Mouse (Mus musculus): ENCODE measurements at regions not wholly inside any gene's neighbourhood (a gene's known extent, or its start where the extent isn't known, plus 50 kb on each side); places are given as distances from the start of the nearest gene placed in this dataset.
A peak's percentile ranks its signal among the peaks of the same experiment; 100 is the strongest.

DNA sequence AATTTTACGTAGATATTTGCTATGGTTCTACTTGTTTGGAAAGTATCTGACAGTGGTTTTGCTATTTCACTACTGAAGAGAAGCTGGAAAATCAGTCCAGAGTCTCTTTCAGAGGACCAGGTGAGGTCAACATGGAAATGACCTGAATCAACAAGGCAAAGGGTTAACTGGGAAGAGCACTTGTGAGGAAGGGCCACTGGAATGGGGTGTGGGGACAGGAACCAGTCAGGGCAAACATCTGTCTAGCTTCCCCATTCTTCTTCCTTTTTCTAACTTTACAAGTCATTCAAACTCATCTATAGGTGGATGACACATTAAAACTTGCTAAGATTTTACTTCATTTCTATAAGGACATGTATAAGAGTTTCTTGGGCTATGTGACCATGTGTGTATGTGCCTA is 283.7 kb downstream of the Gm11146 start:
- DNase-seq (ENCODE audit: low spot score in 2 of 2) = no peak

DNA sequence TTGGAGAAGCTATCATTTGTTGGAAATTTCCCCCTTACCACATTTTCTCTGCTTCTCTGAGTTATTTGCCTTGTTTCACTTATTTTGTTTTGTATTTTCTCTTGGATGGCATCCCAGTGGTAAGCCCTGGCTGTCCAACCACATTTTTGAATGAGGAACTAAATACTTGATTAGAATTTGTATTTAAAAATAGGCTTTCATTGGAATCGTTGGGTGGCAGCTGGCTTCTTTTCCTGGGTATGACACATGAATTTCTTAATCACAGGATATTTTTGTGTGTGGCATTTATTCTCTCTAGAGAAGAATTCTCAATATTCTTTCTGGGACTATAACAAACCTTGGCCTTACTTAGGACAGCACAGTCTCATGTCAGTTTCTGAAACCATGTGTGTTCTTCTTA is 286.5 kb downstream of the Gm11146 start:
- DNase-seq (ENCODE audit: low spot score in 2 of 2) = no peak

DNA sequence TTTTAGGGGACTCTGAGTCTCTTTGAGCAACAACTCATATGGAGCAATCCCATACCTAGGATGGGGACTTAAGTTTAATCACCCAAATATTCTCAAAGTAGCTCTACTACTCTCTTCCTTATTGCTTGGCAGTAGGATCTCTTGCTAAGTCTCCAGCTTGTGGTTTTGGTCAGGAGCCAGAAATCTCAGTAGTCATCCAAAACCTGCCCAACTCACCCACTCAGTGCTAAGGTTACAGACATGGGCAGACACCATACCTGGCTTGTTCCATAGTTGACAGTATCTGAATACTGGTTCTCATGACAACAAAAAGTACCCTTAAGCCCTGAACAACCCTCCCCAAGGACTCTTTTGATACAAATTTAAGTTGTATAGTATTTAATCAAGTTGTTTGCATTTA is 288.7 kb downstream of the Gm11146 start:
- no peak for DNase-seq (ENCODE audit: low spot score in 2 of 2)

DNA sequence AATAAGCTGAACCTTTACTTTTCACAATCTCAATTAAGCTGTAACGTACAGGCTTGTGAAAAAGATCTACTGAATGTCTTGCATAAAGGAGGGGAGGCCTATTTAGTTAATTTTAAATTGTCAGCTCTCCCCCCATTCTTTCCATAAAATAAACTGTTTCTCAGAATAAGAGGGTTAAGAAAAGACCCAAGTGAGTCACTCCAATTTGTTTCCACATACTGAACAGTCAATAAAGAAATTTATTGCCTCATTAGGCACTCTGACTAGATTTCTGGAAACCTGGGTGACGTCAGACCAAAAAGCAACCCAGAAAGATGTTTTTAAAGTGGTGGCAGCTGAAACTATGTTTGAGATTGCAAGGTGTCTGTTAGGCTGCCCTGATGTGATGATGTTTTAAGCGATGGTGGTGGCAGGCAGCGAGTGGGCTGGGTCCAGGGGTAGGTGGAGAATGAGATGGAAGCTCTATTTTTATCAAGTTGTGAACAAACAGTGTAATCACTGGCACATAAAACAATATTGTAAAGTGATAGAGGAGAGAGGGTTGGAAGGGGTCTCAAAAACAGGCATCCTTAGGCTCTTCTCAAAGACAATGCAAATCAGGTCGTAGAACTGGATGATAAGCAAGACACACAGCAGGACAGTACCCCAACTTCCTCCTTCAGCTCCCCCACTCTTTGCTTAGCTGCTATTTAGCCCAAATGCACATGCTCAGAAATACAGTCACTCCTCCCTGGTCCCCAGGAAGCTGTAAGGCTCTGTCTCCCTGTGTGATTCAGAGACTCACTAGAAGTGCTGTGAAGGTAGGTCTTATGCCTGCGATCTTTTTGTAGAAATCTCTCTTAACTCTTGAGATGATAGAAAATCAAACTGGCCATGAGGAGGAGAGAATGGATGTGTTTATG is 288.0 kb downstream of the Usp25 start:
- DNase-seq (ENCODE audit: low spot score in 2 of 2) = no peak

DNA sequence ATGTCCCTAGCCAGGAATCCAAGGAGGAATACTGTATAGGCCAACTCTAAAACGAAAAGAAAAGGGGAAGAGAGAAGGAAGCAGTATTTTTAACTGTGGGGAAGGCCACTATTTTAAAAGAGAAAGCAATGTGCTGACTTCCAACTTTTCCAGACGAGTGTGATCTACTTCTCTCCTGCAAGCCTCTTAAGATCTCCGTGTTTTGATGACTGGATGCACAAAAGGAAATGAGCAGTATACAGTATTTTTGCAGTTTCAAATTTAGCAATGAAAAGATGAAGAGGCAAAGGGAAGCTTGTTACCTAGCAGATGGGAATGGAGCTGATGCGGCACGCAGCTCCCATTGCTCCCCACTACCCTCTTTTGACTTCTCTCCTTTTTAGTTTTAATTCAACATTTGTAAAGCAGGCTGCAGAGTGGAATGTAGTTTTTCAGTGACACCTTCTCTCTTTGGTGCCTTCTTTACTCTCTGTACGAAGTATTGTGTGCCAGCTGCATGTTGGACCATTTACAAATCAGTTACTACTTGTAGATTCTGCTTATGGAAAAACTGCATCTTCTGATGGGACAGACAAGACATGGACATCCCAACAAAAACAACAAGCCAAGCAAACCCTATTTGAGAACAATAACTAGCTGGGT is 287.2 kb downstream of the Usp25 start:
- DNase-seq (ENCODE audit: low spot score in 2 of 2) = no peak

DNA sequence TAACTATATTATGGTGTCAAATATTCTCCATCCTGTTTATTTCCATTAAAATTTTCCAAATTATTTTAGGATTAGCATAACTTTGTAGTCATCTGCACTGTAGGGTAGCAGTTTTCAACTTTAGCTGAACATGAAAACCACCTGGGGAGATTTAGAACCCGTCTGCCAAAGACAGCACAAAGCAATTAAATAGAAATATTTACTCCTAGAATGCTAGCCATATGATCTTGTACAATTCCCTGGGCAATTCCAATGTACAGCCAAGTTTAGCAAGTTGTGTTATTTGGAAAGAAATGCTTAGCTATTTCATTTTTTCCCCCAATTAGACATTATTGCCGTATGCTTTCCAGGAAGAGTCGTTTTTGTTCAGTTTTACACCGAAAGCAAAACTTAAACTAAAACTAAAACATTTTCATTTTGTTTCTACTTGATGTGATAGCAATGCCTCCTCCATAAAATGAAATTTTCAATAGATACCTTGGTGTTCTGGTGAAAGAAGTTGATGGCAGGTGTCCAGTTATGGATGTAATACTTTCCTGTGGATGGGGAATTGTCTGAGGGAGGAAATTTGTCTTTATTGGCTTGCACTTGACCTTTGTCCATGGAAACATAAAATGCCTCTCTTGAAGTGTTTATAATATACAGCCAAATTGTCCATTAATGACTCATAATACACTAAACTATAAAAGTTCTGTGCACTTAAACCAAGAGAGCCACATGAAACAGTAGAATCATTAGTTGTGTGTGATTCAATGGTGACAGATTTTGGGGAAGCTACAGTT is 282.3 kb downstream of the Usp25 start:
- DNase-seq (ENCODE audit: low spot score in 2 of 2) = no peak

DNA sequence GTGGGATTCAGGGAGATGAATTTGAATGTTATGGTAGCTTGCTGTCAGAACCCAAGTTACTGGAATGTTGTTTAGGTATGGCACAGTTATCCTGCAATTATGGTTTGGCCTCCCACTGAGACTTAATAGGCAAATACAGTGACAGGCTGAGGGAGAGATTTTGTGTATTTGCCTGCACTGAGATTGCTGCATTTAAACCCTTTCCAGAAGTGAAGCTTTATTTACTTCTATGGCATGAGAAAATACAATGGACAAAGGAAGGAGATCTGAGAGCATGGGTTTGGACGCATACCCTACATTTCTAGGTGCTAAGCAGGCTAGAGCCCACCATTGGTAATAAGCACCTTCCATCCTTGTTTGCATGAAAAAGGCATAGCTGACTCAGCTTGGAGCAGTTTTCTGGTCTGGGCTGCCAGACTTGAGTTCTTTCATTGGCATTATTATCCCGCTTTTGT is 278.8 kb downstream of the Usp25 start:
- DNase-seq (ENCODE audit: low spot score in 2 of 2) = no peak

DNA sequence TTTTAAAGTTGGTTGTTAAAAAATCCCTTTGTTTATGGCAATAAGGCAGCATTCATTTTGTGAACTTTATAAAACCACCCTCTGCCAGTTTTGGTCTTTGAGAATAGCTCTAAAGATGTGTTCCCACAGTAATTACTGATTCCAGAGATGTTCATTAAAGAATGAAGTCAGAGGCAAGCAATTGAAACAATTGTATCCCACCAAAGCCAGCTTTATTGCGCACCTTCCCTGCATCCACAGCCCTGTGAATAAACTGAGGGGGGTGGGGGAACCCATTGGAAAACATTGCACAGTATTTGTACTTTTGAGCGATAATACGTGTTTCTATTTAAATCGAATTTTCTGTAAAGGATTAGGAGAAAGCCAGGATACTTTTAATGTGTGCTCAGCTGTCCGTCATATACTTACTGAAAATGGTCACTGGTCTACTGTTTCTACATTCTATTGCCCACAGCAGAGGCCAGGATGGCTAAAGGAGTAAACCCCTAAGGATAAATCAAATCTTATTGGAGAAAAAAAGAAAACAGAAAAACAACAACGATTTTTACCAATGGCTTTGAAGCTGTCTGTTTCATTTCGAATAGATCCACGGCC is 278.3 kb downstream of the Usp25 start:
- DNase-seq (ENCODE audit: low spot score in 2 of 2) = no peak

DNA sequence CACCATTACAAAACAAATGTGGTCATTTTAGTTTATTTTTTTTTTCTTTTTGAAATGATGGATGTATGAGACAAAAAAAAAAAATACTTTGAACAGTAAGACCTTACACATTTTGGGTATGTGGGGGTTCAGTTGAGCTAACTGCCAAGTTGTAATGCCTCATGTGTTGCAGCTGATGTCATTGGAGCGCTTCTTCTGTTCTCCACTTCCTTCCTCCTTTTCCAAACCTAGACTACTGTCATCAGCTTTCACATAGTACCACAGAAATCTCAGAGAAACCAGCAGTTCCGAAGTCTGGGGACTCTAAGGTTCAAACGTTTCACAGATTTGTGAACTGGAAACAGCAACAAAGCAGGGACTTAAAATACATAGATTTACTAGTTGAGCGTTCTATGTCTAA is 270.7 kb downstream of the Usp25 start:
- DNase-seq (ENCODE audit: low spot score in 2 of 2) = no peak

DNA sequence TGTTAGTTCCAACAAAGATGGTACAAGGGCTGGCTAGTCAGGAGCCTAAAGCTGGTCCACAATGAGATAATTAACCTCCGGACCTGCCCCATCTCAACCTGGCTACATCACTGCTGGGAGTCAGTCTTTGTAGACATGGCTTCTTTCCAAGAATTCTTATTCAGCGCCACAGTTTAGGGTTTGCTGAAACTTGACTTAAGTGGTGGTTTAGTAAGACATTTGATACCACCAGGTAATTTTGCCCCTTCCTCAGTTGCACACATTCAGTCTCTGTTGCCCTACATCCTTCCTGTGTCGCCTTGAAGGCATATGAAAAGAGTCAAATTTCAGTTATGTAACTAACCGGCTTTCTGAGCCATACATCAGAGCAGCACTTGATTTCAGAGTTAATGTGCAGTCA is 266.4 kb downstream of the Usp25 start:
- no peak for DNase-seq (ENCODE audit: low spot score in 2 of 2)

DNA sequence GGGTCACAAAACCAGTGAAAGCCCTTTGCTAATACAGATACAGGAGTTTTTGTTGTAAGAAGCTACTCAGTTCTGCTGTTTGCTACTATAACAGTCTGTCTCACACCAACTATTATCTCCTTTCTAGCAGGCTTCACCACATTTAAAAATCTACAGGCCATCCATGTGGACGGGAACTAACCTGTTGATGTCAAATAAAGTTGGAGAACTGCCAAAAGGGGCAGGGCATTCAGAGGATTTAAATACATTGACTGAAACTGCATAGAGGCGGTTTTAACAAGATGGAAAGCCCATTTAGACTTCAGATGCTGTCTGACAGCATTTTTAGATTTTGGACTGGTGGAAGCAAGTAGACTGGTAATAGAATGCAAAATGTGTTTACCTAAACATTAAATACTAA is 266.0 kb downstream of the Usp25 start:
- no peak for DNase-seq (ENCODE audit: low spot score in 2 of 2)

DNA sequence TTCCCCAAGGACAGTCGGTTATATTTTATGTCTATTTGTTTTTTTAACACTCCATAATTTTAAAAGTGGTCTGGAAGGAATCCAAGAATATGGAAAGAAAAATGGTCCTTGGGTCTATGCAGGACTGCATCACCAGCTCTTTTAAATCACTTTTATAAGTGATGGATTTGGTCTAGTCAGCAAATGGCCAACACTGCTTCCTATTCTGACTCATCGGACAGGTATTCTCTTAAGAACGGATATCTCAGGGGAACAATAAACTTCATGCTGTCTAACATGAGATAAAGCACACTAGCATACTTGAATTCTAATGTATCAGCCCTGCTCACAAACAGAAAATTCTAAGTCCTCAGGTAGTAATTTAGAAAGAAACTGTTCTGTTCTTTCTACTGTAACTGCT is 259.8 kb downstream of the Usp25 start:
- no peak for DNase-seq (ENCODE audit: low spot score in 2 of 2)

DNA sequence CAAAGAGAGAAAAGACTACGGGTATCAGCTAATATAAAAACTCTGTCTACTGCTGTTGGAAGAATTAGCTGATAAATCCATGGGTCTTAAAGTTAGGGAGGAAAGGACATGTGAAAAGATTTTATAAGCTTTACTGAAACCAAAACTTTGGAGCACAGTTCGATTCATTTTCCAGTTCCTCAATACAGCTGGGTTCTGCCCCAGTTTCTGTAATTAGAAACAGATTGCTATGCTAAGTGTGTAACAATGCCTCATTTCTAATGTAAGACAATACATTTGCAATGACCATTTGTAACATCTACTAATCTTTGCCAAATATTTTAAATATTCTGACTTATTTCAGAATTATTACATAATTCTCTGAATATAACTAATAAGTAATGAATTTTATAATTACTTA is 255.4 kb downstream of the Usp25 start:
- DNase-seq (ENCODE audit: low spot score in 2 of 2) = no peak

DNA sequence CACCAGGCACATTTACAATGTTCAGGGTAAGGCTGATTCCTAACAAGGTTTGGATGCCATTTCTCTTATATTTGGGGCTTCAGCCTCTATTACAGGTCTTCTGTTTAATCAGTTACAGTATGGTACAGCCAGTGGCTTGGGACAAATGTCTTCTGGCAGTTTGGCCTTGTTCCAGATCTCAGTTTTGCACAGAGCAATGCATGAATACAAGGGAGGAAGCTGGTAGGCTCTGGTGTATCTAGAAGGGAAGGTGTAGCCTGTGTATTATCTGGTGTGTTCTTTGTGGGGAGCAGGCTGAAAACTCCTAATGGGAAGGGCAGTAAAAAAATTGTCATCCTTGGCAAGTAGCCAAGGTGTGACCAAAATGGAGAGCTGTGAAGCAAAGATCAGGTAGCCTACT is 254.2 kb downstream of the Usp25 start:
- peak in 1 of 2 experiments; percentile 50 for DNase-seq (ENCODE audit: low spot score in 2 of 2)

DNA sequence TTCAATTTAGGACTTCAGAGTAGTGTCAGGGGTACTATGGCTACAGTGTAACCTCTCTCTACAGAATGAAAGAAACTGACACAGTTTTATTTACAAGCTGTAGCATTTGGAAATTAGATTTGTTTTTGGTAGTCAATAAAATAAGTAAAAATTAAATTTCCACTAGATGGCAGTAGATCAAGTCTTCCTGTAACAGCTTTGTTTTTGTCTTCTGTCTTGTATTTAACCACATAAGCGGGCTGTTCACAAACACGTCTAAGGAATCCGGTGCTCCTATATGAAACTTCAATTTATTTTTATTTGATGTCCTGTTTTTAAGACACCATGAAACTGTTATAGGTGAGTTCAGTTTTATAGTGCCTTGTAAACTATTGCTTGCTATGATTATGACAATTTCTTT is 238.8 kb downstream of the Usp25 start:
- DNase-seq (ENCODE audit: low spot score in 2 of 2) = no peak

DNA sequence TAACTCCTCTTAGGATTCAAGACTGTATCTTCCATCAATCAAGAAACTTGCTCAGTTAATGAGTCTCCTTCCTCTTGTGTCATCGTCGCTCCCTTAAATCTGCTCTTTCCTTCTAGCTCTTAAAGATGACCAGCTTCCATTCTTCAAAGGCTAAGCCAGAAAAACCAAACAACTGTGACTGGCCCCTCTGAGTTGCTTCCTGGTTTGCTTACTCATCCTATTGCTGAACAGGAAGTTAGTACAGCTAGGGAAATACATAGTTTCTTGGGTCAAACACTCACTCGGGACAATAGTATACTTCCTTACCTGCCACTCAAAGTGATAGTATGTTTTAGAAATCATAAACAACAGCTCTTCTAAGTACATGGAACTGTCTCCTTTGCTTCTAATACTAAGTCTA is 237.9 kb downstream of the Usp25 start:
- no peak for DNase-seq (ENCODE audit: low spot score in 2 of 2)

DNA sequence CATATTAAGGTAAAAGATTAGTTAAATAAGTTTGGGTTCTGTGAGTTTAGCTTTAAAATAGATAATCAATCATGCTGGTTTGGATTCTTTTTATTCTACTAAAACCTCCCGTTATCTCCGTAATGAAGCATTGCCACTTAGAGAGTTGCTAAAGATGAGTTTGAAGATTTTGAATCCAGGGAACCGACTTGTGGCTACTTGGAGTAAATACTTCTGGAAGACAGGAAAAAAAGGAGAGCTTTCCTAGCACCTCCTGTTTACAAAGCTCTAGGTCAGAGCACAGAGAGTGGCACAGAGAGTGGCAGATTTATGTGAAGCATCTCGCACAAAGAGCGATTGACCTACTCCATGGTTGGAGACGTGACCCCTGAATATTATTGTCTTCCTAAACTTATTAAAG is 227.4 kb downstream of the Usp25 start:
- DNase-seq (ENCODE audit: low spot score in 2 of 2) = no peak

DNA sequence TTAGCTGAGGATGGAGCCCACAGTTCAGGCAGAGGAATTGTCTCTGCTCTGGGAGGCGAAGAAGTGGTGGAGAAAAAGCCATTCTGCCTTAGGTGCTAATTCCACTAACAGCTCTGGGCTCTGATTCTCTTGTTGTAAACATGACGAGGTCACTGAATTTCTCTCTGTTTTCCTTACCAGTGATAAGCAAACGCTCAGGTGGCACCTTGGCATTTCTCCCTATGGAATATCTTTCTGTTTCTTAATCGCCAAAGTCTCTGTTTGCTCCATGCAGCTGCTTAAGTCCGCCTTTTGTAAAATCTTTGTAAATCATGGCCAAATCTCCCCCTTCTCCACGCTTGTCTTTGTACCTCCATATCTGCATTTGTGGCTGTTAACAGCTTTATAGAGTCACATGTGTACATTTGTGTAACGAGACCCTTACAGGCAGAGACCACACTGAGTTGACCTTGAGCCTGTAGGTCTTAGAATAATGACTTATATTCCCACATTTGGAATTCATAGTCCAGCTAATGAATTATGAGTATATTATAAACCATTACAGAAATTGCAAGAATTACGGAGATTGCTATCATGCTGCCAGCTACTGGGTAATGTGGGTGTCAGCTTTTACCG is 225.8 kb downstream of the Usp25 start:
- DNase-seq (ENCODE audit: low spot score in 2 of 2) = peak in 1 of 2 experiments; percentile 4

DNA sequence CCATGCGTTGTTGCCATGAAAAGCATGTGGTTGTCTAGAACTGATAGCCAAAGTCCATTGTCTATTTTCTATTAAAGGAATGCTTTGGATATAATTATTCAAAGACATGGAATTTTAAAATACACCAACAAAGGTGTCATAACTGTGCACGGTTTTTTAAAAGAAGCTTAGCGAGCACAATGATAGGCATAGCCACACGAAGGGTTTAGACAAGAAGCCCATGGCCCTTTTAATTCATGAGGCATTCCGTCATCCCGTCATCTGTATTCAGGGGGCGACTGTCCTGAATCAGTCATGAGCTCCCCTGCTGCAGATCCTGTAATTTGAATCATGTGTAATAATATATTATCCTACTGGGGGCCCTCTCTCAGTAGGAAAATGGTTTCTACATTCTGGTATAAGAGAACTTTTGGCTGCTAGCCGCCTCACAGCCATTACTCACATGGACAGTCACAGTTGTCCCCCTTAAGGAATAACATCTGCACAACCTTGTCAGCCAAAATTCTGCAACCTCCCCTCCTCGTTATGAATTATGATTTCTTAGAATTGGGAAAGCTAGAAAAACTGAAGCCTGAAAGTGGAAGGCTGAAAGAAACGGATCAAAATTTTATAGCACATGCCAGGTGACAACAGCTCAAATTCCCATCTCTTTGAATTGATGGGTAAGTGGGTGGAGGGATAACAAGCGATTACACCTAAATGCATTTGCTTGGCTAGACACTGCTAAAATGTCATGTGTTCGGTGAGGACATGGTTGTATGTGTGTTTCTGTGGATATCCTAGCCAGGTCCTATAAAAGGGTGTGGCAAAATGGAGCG is 225.1 kb downstream of the Usp25 start:
- DNase-seq (ENCODE audit: low spot score in 2 of 2) = peak in 1 of 2 experiments; percentile 10

DNA sequence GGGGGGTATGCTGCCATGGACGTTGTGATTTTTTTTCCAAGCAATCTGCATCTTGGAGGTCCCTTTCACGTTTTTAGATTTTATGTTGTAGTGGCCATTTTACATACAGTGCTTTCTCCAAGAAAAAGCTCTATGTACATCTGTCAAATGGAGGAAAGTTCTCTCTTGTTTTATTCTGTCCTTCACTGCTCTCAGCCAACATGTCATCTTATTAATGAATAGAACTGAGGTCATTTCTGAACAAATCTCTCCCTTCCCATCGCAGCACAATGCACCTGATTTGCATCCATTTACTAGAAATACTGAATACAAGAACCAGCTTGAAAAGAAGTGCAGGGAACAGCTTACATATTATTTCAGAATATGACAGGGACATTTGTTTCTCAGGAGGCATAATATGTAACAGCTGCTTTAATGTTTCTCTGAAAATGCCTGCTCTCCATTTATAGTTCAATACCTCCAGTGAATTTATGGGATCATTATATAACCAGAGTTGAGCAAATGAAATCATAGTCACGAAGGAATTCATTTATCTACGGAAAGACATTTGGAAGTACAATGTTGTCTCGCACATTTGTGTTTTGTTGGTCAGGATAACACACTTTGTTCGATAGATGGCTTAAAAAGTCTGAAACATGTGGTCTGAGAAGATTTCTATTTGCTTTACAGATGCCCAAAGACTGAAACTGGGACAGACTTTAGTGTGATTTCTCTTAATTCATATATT is 224.3 kb downstream of the Usp25 start:
- no peak for DNase-seq (ENCODE audit: low spot score in 2 of 2)

Measured in cerebellum, postnatal 4 days (tissue).